Mouse (Mus musculus): ENCODE results near the gene Catsper2.
A peak's percentile ranks its signal among the peaks of the same experiment; 100 is the strongest.
"Not testable (repeated sequence)": the region's sequence is repeated elsewhere in the genome, so short reads cannot be mapped to it uniquely, and the experiment has no call there.

Gene Catsper2

GRCm38 (mm10) chr2:121434854-121435253 is 21.3 kb upstream of the Catsper2 start:
- DNase-seq (ENCODE audit: low read depth, low spot score) = no peak

DNA sequence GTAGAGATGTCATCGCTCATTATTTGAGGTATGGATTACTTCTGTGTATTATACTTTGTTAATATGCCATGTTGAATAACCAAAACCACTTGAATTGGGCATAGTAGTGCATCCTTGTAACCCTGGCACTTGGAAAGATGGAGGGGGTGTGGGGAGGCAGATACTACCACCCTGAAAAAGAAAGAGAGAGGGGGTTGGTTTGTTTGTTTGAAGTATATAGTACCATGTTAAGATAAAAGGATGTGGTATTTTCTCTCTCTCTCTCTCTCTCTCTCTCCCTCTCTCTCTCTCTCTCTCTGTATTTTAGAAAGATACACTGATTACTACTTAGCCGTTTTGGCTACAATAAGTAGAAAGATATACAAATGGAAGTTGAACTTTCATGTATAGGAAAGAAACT is 12.3 kb upstream of the Catsper2 start:
- DNase-seq (ENCODE audit: low read depth, low spot score) = no peak

- DNase-seq (ENCODE audit: low read depth, low spot score) = no peak
Observed at GRCm38 (mm10) chr2:121423166-121423565, 9.6 kb upstream of the Catsper2 start.

GRCm38 (mm10) chr2:121418476-121418875 is 4.9 kb upstream of the Catsper2 start:
- DNase-seq (ENCODE audit: low read depth, low spot score) = no peak

DNA sequence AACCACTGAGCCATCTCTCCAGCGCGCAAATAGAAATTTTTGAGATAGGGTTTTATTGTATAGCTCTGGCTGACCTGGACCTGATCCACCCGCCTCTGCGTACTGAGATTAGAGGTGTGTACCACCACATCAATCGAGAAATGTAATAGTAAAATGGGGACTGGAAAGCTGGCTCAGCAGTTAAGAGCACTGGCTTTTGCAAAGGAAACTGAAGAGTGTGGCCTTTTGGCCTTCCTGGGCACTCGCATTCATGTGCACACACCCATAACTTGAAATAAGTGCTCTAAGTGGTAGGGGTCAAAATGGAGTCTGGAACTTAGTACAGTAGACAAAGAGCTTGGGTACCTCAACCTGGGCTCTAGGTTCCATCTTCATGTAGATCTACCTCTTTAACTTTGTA is 2.8 kb upstream of the Catsper2 start:
- no peak for DNase-seq (ENCODE audit: low read depth, low spot score)

DNA sequence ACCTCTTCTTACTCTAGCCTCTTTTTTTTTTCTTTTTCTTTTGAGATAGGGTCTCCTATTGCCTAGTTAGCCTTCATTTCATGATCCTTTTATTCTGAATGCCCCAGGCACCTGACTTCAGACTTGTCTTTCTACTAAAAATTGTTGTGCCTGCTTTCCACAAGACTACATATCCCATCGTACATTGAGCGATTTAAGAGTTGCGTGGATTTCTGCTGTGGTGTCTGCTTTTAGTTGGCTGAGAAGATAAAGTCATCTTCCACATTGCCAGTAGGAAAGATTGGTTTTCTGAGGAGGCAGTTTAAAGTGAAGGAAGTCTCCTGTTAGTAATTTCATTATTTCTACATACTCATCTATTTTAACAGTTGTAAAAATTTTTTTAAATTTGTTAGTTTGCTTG is 2.0 kb upstream of the Catsper2 start:
- DNase-seq (ENCODE audit: low read depth, low spot score) = no peak

GRCm38 (mm10) chr2:121415103-121415502 is 1.5 kb upstream of the Catsper2 start:
- no peak for DNase-seq (ENCODE audit: low read depth, low spot score)

- peak; percentile 5 for DNase-seq (ENCODE audit: low read depth, low spot score)
Observed at GRCm38 (mm10) chr2:121414139-121414685, 620 bp upstream of the Catsper2 start.

DNA sequence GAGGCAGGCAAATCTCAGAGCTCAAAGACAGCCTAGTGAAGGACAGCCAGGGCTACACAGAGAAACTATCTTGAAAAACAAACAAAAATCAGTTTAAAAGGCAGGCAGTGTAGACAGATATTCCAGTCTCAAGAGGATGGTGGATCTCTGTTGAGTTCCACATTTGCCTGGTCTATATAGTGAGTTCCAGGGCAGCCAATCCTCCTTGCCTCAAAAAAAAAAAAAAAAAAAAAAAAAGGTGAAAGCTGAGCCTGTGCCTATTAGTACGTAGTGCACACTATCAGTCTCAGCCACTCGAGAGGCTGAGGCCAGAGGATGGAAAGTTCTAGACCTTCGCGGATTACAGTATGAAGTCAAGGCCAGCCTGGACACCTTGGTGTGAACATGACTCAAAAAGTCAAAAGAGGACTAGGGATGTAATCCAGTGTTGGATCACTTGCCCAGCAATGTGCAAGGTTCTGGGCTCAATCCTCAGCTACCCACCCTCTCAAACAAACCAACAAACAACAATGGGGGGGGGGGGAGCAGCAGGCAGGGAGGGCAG is 677 bp downstream of the Catsper2 start:
- no peak for DNase-seq (ENCODE audit: low read depth, low spot score)

GRCm38 (mm10) chr2:121408160-121408559 is 5.4 kb downstream of the Catsper2 start:
- no peak for DNase-seq (ENCODE audit: low read depth, low spot score)

DNA sequence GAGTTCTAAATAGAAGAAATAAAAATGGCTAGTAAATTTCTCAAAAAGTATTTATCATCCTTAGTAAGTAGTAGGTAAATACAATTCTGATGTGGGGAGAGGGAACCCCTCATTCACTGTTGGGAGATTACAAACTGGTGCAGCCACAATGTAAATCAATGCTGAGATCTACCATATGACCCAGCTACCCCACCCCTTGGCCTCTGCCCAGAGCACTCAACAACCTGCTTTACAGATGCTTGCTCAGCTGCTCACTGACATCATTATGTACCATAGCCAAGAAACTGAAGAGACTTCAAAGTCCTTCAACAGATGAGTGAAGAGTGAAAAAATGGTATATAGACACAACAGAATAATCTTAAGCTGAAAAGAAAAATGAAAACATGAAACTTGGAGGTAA is 10.3 kb downstream of the Catsper2 start:
- DNase-seq (ENCODE audit: low read depth, low spot score) = no peak

DNA sequence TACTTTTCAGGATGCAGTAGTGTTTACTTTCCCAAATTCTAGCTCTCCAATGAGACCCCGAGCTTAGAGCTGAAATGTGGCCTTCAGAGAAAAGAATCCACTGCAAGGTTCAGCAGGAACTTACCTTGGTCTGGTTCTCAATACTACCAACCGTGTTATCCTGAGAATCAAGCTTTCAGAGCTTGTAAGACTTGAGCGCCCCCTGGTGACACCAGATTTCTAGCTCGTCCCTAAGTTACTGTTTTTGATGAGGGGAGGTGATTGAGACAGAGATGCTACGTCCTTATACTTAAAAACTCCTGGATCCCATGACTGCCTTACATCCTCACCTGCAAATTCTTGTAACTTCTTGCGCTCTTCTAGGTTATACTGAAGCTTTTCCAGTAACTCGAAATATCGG is 17.0 kb downstream of the Catsper2 start:
- peak; percentile 74 for DNase-seq (ENCODE audit: low read depth, low spot score)

DNA sequence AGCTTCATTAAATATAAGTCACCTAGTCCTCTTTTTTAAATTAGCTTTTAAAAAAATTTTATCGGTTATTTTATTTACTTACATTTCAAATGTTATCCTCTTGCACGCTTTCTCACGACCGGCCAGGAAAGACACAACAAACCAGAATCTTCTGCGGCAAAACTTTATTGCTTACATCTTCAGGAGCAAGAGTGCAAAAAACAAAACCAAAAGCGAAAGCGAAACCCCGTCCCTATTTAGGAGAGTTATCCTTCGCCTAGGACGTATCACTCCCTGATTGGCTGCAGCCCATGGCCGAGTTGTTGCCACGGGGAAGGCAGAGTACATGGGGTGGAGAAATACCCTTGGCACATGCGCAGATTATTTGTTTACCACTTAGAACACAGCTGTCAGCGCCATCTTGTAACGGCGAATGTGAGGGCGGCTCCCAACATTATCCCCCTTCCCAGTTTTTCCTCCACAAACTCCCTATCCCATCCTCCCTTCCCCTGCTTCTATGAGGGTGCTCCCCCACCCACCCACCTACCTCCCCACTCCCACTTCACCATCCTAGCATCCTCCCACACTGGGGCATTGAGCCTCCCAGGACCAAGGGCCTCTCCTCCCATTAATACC is 26.5 kb downstream of the Catsper2 start, which contains the start of gene Strc:
TSS of gene Strc (minus strand) at position 208 of the 615 bp plus-strand sequence.
- DNase-seq (ENCODE audit: low read depth, low spot score) = not testable (repeated sequence)

DNA sequence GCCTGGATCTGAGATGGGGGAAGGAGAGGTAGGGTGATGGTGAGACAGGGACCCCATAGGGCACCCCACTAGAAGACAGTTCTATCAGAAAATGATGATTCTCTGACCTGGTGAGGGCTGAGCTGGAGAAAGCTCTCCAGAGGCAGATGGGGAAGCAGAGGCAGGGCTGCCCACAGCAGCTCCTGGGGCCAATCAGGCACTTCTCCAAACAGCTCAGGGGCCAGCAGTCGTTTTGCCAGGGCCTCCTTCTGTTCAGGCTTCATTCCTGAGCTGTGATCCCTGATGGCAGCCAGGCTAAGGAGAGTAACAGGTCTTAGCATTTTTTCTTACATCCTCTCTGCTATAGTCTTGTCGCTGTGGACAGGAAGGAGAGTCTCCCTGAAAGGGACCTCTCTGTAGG is 38.8 kb downstream of the Catsper2 start:
- DNase-seq (ENCODE audit: low read depth, low spot score) = no peak

GRCm38 (mm10) chr2:121372266-121372665 is 41.3 kb downstream of the Catsper2 start:
- no peak for DNase-seq (ENCODE audit: low read depth, low spot score)

DNA sequence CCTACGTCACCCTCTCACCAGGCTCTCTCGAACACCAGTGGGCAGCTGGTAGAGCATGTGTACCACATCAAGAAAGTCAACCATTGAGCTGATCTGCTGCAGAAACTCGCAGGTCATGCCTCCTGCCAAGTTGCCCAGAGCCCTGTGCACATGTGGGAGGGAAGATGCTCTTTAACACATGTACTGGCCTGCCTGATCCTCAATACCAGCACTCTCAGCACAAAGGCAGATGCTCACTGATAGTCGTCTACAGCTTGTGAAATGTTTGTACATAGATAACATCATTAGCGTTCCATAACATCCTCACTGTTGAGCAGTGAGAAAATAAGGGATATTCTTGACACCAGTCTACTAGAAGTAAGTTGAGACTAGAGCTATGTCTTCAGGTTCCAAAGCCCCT is 42.7 kb downstream of the Catsper2 start:
- no peak for DNase-seq (ENCODE audit: low read depth, low spot score)

DNA sequence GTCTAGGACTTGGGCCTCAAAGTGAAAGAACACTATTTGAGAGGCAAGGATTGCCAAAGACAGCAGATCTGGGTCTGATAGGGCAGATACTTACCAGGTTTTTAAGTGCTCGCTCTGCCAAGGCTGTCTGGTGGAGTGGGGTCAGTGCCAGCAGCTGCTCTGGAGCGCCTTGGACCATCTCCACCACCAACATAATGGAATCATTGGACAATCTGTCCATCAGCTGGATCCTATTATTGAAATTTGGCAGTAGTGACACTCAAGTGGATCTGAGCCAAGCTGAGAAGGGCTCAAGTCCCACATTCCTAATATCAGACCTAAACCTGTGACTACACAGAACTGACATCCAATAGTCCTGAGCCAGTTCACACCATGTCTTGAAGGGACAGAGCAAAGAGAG is 44.8 kb downstream of the Catsper2 start:
- peak; percentile 5 for DNase-seq (ENCODE audit: low read depth, low spot score)

- no peak for DNase-seq (ENCODE audit: low read depth, low spot score)
Observed at GRCm38 (mm10) chr2:121363656-121364055, 49.9 kb downstream of the Catsper2 start.

DNA sequence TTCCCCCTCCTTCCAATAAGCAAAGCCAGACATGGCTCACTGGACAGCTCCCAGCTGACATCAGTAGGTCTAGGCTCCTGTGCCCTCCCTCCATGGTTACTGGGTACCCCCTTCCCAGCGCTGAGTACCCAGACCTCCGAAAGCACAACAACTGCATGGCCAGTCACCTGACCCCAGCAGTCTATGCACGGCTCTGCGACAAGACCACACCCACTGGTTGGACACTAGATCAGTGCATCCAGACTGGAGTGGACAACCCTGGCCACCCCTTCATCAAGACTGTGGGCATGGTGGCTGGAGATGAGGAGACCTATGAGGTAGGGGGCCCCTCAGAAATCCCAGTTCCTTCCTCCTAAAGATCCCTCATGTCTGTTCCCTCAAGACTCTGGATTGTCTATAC is 54.1 kb downstream of the Catsper2 start:
- DNase-seq (ENCODE audit: low read depth, low spot score) = peak; percentile 5

- DNase-seq (ENCODE audit: low read depth, low spot score) = peak; percentile 49
Observed at GRCm38 (mm10) chr2:121358381-121358780, 55.2 kb downstream of the Catsper2 start.

GRCm38 (mm10) chr2:121357961-121358360 is 55.6 kb downstream of the Catsper2 start:
- DNase-seq (ENCODE audit: low read depth, low spot score) = no peak

DNA sequence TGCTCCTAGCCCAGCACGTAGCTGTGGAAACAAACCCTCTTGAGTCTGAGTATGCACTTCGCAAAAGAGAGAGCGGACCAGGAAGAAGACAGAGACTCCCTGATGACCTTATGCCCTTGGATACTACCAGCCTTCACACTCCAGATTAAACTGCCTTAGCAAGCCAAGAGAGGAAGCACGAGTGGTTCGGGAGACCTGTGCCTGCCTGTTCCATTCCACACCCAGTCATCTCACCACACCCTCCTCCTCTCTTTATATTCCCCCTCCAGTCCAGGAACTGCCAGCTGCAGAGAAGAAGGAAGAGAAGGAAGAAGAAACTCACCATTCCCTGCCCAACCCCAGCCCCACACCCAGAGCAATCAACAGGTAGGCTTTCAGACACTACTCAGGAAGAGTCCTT is 56.1 kb downstream of the Catsper2 start, which contains the start of gene Ckmt1:
TSS of gene Ckmt1 (plus strand) at position 221 of the 400 bp plus-strand sequence.
- no peak for DNase-seq (ENCODE audit: low read depth, low spot score)

Measured in retina, postnatal 7 days (tissue).